Mouse (Mus musculus) megakaryocyte progenitor cell, adult 5-6 weeks (primary cell): ENCODE results near the gene Gsdmc4. TPM values are rescaled to one million over a fixed set of nuclear protein-coding genes. Genes with fewer than 3 reads are reported as not detected.

Source experiments
- total RNA-seq, 2 experiments: library from RNA; stranded (forward) in 1 of 2; stranded (reverse) in 1 of 2; fragments of 157-497, 149-512 nt in 1 of 2; fragments of 200-1000 nt in 1 of 2; gene quantifications; 2 replicates each; pipeline versions ENCODE4 v1.2.3 to v1.2.4; 2015 to 2017

Gene Gsdmc4
- total RNA-seq, 2 experiments from 2014 or later: not detected

Other genes with a start within 250 kb of the Gsdmc4 start
- not detected in 2 replicates for gene Gsdmc2, start 67.1 kb downstream of the Gsdmc4 start, total RNA-seq (2015)
- gene Gsdmc2, start 67.1 kb downstream of the Gsdmc4 start, total RNA-seq (2017): not detected in 2 replicates
- not detected in 2 replicates for gene Gsdmc3, start 33.7 kb downstream of the Gsdmc4 start, total RNA-seq (2015)
- gene Gsdmc3, start 33.7 kb downstream of the Gsdmc4 start, total RNA-seq (2017): not detected in 2 replicates
- 425 and 491 TPM in 2 replicates for gene Fam49b, start 148.2 kb upstream of the Gsdmc4 start, total RNA-seq (2015)
- gene Fam49b, start 148.2 kb upstream of the Gsdmc4 start, total RNA-seq (2017): 279 and 318 TPM in 2 replicates